Comparison of ENCODE assay signal across 22 mouse cellular contexts in the genomic region with DNA sequence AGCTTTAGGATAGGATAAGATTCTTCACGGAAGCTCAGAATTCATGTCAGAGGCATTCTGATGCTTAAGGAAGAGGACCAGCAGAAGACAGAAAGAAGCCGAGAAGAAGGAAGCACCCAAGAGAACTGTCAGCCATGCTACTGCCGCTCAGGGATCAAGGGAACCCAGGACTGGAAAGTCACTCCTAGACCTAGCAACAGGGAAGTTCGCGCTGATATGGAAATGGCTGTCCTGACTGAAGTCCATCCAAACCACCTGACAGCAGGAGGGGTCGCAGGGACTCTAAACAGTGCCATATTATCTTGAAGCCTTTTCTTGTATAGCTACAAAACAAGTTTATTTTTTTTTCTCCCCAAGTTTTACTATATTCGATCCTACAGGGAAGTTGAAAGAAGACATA.
"Had no signal": no experiment of that assay in that cellular context is flagged by ENCODE, and none has a peak within 500 bp of the region (broad histone marks: within the 10 kb centered on the region; RNA-seq: fewer than 3 reads in every experiment).

No protein-coding gene starts in this region.

- H3K4me1 ChIP-seq: heart, embryonic 12.5 days; hindbrain, embryonic 13.5 days; hindbrain, embryonic 15.5 days; limb, embryonic 15.5 days; liver, embryonic 13.5 days had no signal

- H3K4me2 ChIP-seq: heart, embryonic 12.5 days; hindbrain, embryonic 13.5 days; hindbrain, embryonic 15.5 days; limb, embryonic 13.5 days; limb, embryonic 15.5 days; liver, embryonic 11.5 days; liver, embryonic 13.5 days; liver, embryonic 15.5 days had no signal

- H3K9ac ChIP-seq: forebrain, postnatal 0 days; heart, embryonic 12.5 days; hindbrain, embryonic 13.5 days; hindbrain, embryonic 15.5 days; limb, embryonic 13.5 days; limb, embryonic 15.5 days; liver, embryonic 13.5 days; liver, embryonic 15.5 days had no signal

- DNase-seq: forebrain, postnatal 0 days; gastrocnemius, postnatal 14 days; gastrocnemius, postnatal 36 days; heart, adult 18-20 months; heart, postnatal 10 days; heart, postnatal 36 days; kidney, adult 18-20 months; kidney, adult 8-10 months; kidney, postnatal 10 days; kidney, postnatal 36 days; layer of hippocampus, adult 9-11 months; layer of hippocampus, postnatal 36 days; left cerebral cortex, postnatal 4 days; liver, embryonic 13.5 days had no signal

- H3K36me3 ChIP-seq: heart, embryonic 12.5 days; hindbrain, embryonic 13.5 days; hindbrain, embryonic 15.5 days; limb, embryonic 13.5 days; limb, embryonic 15.5 days; liver, embryonic 13.5 days; liver, embryonic 15.5 days had no signal

- ATAC-seq: forebrain, postnatal 0 days; hindbrain, postnatal 0 days had no signal

- H3K27me3 ChIP-seq: heart, embryonic 12.5 days; hindbrain, embryonic 13.5 days; hindbrain, embryonic 15.5 days; limb, embryonic 13.5 days; limb, embryonic 15.5 days; liver, embryonic 13.5 days; liver, embryonic 15.5 days had no signal

- H3K9me3 ChIP-seq: heart, embryonic 12.5 days; hindbrain, embryonic 13.5 days; hindbrain, embryonic 15.5 days; limb, embryonic 13.5 days; limb, embryonic 15.5 days; liver, embryonic 13.5 days; liver, embryonic 15.5 days had no signal

- H3K4me3 ChIP-seq: heart, embryonic 12.5 days; hindbrain, embryonic 13.5 days; hindbrain, embryonic 15.5 days; limb, embryonic 13.5 days; limb, embryonic 15.5 days; liver, embryonic 13.5 days; liver, embryonic 15.5 days had no signal

- H3K27ac ChIP-seq: hindbrain, embryonic 13.5 days; hindbrain, embryonic 15.5 days; hindbrain, postnatal 0 days; limb, embryonic 13.5 days; limb, embryonic 15.5 days; liver, embryonic 13.5 days; liver, embryonic 15.5 days had no signal
